Mouse (Mus musculus) cortical plate, adult 2 months (tissue): ENCODE results near the gene Fibp.

ENCODE experiments used
- CTCF ChIP-seq: fragments of 200-500 bp; IDR thresholded peaks from 2 replicates; pipeline ENCODE4 v1.5.1; 2011; ENCODE audit warnings: mild to moderate bottlenecking, control low read depth, low read length; ENCODE audit not compliant: insufficient read depth; ENCODE audit errors: extremely low read depth
- POLR2A ChIP-seq: fragments of 200-500 bp; IDR thresholded peaks from 2 replicates; pipeline ENCODE4 v1.6.1; 2011; ENCODE audit warnings: mild to moderate bottlenecking, low read length, control low read depth; ENCODE audit not compliant: insufficient read depth; ENCODE audit errors: extremely low read depth

GRCm38 (mm10) chr19:5503687-5504086 lies 43.3 kb downstream of the Fibp start, which contains the start of gene 1700020D05Rik:
- no peak for TF ChIP-seq POLR2A
- TF ChIP-seq CTCF, result no peak
